Mouse (Mus musculus) common myeloid progenitor, adult 5-6 weeks (primary cell): ENCODE data around the gene Igfn1. TPM values are rescaled to one million over a fixed set of nuclear protein-coding genes. Genes with fewer than 3 reads are reported as not detected.
A peak's percentile ranks its signal among the peaks of the same experiment; 100 is the strongest.

Experiments
- ATAC-seq: replicated peaks from 2 replicates; pipeline ENCODE4 v1.8.0; 2016; ENCODE audit warnings: low read depth, mild to moderate bottlenecking, moderate TSS enrichment, inconsistent platforms; ENCODE audit not compliant: poor library complexity, severe bottlenecking
- total RNA-seq: library from RNA; stranded (forward); fragments of 200-1000, 187-1606 nt; gene quantifications from 2 replicates; pipeline ENCODE4 v1.2.3, GENCODE M21; 2017

Igfn1 gene
- total RNA-seq, result not detected in 2 replicates

GRCm38 (mm10) chr1:136006292-136006748 lies at the start of gene Igfn1:
Gene Igfn1, minus strand, starts transcription at chr1:136006342.
- no peak for ATAC-seq

DNA sequence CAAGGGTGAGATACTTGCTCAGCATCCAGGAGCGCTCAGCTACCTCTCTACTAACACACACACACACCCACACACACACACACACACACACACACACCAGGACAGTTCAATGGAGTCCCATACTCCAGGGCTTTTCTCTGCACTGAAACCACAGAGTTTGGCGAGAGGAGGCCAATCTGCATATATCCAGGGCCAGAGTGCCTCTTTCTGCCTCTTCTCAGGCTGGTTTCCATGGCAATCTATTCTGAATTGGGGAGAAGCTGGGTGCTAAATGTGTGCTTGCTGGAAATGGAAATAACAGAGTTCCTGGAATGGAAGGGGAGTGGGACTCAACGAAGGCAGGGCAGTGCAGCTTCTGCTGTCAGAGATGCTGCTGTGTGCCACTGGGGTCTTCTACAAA lies 49.6 kb upstream of the Igfn1 start:
- ATAC-seq, result no peak

- ATAC-seq, result no peak
Observed at GRCm38 (mm10) chr1:136052547-136052946, 46.4 kb upstream of the Igfn1 start, which contains the start of gene Cacna1s. Gene Cacna1s, plus strand, starts transcription at chr1:136052750.

DNA sequence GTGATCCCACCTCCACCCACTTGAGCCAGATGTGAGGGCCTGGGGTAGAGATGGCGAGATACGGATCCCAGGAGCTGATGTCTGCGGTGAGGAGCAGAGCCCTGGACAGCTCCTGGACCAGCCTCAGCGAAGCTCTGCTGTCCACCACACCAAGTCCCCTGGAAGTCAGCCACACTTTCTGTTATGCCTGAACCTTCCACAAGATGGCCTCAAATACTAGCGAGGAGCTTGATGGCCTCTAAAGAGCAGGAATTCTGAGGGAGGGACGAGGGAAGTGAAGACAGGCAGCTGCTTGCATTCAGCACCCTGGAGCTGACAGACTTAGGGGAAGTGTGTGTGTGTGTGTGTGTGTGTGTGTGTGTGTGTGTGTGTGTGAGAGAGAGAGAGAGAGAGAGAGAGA lies 45.3 kb upstream of the Igfn1 start:
- peak; percentile 77 for ATAC-seq

GRCm38 (mm10) chr1:136051013-136051315 lies 44.8 kb upstream of the Igfn1 start:
- 0 out of 2 replicates have a peak, but pooled peaks have one; percentile 7 for ATAC-seq

DNA sequence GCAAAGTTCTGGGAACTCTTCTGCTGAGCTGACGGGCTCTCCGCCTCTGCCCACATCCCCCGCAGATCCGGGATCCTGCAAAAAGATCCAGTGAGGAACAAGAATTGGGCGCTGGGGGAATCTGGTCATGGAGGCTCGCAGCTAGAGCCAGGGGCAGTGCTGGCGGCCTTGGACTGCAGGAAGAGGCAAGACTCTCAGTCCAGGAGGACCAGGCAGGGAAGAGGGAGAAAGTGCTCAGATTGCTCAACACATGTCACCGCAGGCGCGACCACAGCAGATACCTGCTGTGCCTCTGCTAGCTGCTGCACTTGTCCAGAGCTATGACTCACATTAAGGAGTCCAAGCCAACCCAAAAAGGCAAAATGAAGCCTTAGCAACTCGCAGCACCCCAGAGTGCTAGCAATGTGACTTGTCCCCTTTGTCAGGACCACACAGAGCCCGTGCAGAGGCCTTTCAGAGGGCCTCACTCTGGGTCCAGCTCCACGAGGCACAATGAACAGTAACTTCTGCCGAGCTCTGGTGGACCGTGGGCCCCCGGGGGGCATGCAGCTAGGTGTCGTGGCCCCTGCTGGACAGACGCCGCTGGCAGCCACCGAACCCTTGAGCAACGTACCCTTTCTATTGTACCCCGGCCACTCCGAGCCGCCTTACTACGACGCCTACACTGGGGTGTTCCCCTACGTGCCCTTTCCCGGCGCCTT lies 44.3 kb upstream of the Igfn1 start, which contains the start of gene Ascl5:
TSS of gene Ascl5 (plus strand) at position 493 of the 701 bp plus-strand sequence.
- peak; percentile 12; the same call in 1 of the 2 replicates for ATAC-seq

DNA sequence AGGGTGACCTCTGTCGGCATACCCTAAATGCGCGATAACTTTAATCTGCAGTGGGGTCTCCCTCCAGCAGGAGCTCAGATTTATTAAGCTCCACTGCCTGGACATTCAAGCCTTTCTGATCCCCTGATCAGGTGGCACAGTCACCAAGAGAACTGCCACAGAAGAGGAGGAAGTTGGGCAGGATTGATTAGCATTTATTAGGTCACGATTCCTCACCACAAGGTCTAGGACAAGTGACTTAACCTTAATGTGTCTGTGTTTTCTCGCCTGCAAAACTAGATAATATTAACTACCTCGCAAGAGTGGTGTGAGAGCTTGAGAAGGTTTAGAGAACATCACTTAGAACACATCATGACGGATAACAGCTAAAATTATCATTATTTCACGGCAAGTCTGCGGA lies 41.8 kb upstream of the Igfn1 start:
- no peak for ATAC-seq

DNA sequence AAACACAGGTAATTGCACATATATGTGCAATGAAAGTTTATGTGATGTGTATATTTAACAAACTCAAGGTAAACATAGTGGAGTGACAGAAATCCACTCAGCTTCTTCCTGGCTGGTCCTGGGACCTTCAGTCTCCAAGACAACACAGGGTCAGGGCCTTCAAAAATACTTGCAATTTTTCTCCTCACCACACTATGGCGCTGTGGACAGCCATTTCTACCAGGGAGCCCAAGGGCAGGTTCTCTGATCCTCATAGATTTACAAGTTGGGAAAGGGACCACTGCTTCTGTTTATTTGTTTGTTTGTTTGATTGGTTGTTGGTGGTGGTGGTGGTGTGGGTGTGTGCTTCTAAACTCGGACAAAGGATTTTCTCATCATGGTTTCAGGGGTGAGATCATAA lies 41.3 kb upstream of the Igfn1 start:
- peak; percentile 52; the same call in 1 of the 2 replicates for ATAC-seq

DNA sequence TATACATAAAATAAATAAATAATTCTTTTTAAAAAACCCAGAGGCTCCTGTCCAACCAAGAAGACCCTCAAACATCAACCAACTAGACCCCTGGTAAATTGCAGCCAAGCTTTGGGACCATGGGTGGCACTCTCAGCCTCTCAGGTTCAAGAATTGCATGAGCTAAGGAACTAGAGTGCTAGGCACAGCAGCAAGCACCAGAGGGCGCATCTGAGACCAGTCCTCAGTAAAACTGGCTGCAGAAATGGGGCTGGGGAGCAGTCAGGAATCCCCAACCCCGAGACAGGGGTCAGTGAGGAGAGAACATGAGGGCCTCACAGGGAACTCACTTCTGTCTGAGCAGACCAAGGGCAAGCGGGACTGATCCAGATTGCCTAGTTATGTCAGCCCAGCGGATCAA lies 39.6 kb upstream of the Igfn1 start:
- peak; percentile 73 for ATAC-seq

DNA sequence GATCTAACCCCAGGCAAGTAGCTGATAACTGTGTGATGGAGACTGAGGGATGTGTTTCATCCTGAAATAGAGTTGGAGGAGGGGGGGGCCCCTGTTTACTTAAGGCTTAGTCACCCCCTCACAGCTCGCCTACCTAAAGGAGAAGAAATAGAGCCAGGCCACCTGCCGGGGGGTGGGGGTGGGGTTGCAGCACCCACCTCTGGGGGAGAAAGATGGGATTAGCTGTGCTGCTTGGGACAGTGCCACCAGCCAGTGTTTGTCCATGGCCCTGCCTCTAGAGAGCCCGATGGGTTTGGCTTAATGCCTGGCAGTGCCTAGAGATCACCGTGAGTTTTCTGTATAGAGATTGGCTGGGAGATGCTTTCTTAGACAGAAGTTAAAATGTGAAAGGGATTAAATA lies 34.7 kb upstream of the Igfn1 start:
- no peak for ATAC-seq

DNA sequence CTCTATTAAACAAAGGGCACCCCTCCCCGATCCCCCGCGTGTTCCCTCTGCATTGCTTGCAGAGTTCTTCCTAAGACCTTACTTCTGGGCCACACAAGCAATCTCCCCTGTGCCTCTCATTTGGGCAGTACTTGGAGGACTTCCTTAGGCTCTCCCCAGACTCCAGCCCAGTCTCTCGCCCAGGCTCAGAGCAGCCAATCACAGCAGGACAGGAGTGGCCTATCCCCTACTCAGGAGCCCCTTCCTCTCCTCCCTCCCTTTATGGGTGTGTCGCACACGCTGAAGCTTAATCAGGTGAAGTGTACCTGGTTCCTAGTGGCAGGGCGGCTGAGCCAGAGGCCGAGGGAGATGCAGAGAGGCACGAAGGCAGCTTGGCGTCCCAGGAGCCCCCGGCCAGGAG lies 34.3 kb upstream of the Igfn1 start:
- ATAC-seq, result no peak

DNA sequence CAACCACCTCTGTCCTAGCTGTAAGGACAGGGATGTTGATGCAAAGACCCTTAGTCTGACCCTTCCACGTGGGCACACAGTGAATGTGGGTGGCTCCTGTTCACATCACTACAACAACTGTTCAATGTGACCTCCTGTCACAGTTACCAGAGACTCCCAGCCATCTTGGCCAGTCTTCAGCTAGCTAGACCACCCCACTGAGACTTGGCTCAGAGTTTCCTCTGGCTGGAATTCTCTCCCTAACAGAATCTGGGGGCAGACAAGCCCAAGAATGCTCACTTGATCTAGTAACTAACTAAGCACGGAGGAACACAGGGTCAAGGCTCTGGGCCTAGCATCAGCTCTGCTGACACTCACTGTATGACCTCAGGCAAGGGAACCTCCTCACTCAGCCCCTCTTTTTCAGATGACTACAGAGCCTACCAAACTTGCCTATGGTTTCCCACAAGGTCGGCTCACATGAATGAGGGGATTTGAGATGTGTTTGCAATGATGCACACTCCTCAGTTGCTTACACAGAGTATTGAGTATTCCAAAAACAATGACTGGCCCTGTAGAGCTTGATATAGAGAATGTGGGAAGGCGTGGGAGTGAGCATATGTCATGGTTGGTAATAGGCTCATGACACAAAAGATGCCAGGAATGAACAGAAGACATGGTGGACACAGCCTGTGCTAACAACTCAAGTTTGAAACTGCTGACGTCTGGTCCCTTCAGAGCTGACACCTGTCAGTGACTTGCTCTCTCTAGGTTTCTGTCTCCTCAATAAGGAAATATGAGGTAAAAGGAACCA lies 32.8 kb upstream of the Igfn1 start:
- ATAC-seq, result no peak

DNA sequence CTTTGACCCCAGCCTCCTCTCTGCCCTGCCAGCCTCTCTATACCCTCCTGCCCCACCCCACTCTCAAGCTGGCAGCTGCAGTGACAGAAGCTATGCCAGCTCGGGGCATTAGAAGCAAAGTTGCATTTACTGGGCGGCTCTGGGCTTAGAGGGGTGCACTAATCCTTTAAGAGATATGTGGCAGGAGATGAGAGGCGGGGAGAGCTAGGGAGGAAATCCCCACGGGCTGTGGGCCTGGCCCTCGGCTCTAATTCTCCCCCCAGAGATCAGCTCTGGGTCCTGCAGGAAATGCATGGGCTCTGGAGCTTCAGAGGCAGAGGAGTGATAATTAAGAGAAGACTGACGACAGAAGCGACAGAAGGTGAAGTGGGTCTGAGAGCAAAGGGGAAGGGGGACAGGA lies 26.8 kb upstream of the Igfn1 start:
- no peak for ATAC-seq

DNA sequence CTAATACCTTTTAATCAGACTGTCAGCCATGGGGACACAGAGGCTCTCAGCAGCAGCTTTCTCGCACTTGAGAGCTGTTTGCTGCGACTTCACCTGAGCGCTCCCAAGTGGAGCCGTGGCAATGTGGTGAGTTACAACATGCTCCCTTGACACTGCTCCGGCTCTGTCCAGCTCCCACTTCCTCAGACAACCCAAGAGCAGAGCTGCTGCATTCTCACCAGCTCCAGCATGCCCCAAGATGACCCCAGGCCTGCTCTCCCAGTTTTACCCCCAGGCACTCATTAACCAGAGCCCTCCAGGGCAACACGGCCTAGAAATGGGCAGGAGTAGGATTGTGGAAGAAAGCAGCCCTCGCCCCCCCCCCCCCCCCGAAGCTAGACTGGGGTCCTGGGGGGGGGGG lies 25.6 kb upstream of the Igfn1 start:
- no peak for ATAC-seq

DNA sequence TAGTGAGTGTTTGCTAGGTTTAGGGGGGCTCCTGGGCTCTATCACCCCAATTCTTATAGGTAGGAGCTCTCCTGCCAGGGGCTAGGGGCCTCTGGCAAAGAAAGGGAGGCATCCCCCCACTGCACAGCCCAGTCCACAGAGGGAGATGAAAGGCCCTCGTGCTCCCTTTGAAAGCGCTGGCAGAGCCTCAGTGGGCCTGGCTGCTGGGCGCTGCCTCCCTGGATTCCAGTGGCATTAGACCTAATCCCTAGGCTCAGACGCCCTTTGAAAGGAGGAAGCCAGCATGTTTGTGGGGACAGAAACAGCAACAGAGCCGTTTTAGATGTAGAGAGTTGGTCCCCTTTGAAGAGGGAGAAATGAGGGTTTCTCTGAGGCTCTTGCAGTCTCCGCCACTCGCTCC lies 24.1 kb upstream of the Igfn1 start:
- ATAC-seq, result no peak

DNA sequence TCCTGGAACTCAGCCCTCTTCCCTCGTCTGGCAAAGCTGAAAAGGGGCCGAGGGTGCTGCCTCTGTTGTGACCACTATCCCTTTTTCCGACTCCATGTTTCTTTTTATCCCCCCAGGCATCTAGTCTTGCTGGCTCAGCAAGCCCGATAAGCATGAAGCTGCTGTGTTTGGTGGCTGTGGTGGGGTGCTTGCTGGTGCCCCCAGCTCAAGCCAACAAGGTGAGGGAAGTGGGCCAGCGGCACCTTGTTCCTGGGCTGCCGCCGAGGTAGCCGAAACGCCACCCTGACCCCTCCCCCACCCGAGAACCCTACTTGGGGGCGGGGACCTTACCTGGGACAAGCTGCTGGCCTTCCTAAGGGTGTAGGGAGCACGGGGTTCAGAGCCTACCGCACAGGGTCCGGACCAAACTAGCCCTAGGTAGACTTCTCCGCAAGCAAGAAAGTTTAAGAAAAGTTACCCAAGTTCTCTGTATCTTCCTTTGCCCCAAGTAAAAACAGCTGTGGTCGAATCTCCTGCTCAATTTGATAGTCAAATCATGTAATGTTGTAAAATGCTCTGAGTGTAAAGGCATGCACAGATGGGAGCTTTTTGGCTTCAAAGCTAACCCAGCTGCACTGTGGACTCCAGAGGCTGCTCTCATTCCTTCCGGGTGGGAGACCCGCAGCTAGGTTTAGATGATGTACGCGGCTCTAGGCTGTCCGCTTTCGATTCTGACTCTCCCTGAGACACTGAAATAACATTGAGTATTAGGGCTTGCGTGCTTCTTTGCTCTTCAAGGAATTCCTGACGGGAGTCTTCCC lies 12.4 kb upstream of the Igfn1 start:
- ATAC-seq, result 0 out of 2 replicates have a peak, but pooled peaks have one; percentile 15

GRCm38 (mm10) chr1:136017907-136018313 lies 11.8 kb upstream of the Igfn1 start:
- peak; percentile 96 for ATAC-seq

DNA sequence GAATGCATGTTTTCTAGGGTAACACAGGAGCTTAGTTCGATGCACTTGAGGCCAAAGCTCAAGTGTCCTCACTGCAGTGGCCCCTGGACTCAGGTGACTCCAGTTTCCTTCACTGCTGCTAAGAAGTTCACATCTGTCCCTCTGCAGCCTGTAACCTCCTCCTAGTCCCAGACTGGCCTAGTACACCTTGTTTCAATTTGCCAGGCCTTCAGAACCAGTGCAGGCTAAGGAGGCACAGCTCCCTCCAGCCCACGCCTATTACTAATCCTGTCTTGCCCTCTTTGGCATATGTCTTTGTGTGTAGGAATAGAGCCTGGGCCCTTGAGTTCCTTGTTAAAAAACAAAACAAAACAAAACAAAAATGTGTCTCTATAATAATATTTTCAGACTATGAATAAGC lies 11.2 kb upstream of the Igfn1 start:
- no peak for ATAC-seq

DNA sequence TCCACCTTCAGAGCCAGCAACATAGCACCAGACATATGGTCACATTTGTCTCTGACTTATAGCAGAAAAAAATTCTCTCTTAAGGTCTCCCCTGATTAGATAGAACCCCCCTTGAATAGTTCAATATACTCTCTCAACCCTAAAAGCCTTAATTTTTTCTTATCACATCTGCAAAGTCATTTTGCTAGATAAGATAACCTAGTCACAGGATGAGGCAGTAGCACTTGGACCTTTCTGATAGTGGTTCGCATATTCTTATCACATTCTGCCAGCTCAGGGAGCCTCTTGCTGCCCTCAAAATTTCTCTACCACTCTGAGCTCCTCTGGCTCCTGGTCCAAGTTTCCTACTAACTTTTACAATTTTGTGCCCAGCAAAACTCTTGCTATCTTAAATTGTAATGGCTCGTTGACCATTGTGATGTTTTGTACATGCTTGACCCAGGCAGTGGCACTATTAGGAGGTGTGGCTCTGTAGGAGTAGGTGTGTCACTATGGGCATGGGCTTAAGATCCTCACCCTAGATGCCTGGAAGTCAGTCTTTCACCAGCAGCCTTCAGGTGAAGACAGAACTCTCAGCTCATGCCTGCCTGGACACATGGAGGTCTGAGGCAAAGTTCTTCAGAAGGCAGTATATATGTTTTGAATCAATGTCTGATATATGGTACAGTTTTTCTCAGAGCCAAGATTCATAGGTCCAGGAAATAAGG lies 8.8 kb upstream of the Igfn1 start:
- peak; percentile 59 for ATAC-seq

DNA sequence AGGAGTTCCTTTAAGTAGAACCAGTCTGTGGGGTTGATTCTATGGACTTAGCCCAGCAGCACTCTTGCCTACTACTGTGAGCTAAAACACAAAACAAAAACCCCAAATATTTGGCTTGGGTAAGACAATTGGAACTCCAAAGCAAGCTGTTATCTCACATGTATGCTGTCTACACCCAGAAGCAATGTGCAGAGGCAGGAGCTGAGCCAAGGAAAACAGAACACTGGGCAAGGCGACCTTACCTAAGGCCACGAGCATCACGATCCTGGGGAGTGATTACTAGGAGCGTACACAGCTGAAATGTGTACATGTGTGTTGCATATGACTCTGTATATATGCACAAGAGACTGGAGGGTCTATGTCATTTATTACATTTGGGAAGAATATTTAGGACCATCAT lies 7.4 kb upstream of the Igfn1 start:
- no peak for ATAC-seq
